Mouse (Mus musculus) heart, adult 11 months (tissue): ENCODE measurements around the gene Ptpa.
"Not testable (repeated sequence)": the region's sequence is repeated elsewhere in the genome, so short reads cannot be mapped to it uniquely, and the experiment has no call there.

Experiments used
- DNase-seq: peaks from one replicate; pipeline ENCODE4 v3.0.0; 2022

Ptpa gene

DNA sequence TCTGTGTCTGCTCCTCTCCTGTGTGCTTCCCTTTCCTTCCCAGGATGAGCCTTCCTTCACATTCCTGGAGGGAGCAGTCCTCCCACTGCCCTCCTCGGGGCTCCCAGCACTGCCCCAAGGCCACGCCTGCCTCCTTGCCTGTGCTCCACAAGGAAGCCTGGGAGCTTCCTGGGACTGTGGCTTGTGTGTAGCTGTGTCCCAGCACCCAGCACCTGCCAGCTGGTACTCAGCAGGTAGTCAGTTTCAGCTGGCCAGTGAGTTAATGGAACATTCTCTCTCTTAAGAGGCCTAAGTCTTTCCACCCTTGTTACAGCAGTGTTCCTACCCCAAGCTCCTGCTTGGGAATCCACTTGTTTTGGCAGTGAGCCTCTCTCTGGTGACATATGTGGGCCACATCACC lies 13.0 kb upstream of the Ptpa start:
- DNase-seq, result no peak

- DNase-seq, result no peak
Observed at GRCm38 (mm10) chr2:30403870-30404269, 12.0 kb upstream of the Ptpa start.

GRCm38 (mm10) chr2:30407221-30407620 lies 8.6 kb upstream of the Ptpa start:
- peak; percentile 95 for DNase-seq

- peak; percentile 91 for DNase-seq
Observed at GRCm38 (mm10) chr2:30407778-30408177, 8.1 kb upstream of the Ptpa start.

DNA sequence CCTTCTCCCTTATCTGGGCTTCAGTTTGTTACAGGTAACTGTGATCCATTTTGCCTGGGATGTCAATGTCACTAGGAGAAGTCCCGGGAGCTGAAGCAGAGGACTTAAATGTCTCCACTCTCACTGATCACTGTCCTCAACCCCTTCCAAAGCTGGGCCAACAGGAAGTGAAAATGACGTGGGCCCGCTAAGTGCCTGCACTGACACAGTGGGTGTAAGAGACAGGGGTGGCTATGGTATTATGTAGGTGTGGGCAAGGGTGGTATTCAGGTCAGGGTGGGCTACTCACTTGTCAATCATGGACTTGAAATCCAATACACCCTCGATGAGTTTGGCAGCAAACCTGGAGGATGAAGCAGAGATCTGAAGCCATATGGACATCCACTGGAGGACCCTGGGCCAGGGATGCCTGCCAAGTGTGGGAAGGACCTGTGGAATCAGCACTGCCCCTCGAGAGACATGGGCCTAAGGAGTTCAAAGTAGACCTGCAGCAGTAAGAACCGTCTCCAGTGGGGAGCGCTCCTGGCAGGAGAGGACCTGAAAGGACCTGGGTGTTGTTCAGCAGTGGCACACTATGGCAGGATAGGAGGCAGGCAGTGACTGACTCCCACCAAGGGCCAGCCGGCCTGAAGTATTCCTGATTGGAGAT lies 7.3 kb upstream of the Ptpa start:
- DNase-seq, result peak; percentile 94

DNA sequence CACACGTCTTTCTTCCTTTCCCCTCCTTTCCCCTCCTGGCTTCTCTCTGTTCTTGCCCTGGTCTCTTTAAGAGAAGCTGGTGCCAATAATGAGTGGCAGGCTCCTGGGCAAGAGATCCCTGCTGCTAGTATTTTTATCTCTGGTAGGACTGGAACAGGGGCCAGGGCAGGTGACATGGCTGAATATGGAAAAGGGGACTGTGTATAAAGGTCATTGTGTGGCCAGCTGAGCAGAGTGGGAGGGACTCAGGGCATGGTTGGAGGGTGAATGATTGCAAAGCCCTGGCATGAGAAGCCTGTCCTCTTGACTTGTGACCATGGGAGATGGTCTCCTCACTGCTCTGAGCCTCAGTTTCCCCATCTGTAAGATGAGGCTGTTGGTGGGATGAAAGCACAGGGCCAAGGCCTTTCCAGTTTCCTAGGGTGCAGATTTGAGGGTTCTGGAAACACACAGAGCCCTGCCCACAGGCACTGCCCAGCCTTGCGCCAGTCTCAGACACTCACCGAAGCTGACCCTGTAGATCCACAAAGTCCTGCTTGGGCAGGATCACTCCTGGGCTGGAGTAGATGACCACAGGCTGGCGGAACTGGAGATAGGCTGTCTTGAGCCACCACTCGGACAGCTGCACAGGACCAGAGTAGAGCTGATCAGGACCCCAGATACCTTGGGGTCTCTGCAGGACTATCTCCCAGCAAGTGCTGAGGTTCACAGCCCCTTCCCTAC lies 6.2 kb upstream of the Ptpa start:
- peak; percentile 98 for DNase-seq

DNA sequence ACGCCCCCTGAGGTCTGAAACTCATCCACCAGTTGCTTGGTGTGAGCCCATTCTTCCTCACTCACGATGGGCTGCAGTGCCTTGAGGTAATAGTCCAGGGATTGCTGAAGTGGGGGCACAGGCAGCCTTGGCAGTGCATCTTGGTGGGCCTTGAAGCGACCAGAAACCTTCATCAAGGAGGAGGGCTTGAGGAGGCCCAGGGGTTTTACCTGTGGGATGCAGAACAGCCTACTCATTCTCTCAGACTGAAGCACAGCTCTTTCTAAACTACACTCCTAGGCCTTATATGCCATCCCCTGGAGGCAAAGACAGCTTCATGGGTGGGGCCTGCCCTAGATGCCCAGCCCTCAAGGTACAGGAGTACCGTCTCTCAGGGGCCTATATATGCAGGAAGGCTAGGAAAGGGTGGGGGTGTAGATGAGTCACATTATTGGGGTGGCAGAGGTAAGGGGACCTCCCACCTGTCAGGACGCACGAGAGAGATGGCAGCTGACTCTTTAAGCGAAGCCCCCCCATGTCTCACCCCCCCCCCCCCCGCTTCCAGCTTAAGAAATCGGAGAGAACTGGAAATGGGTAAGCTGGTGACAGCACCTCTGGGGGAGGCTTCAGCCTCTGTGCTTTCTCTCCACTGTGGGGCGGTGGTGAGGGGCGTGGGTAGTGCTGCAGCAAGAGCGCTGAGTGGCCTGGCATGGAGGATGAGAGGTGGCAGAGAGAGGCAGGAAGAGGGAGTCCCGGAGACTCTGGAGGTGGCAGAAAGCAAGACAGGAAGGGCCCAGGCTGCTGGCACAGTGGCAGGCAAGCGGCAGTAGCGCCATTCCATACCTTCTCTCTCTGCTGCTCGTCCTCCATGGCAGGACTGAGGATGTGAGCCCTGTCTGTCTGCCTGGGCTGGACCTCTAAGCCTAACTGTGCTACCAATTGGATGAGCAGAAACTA lies 2.5 kb upstream of the Ptpa start:
- DNase-seq, result peak; percentile 94

DNA sequence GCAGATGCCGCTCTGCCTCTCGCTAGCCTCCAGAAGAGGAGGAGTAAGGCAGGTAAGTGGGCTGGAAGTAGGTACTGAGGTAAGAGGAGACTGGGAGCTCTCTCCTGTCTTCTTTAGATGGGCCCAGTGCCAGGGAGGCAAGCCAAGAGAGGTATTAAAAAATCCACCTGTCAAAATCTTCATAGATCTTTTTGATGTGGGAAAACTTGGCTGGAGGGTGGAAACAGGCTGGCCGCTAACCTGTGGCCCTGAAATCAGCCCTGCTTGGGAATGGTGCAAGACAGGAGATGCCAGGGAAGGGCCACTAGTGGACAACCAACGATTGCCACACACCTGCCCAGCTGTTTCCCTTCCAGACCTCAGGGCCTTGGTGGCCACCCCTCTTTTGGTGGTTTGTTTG lies 1.7 kb upstream of the Ptpa start:
- DNase-seq, result peak; percentile 93

DNA sequence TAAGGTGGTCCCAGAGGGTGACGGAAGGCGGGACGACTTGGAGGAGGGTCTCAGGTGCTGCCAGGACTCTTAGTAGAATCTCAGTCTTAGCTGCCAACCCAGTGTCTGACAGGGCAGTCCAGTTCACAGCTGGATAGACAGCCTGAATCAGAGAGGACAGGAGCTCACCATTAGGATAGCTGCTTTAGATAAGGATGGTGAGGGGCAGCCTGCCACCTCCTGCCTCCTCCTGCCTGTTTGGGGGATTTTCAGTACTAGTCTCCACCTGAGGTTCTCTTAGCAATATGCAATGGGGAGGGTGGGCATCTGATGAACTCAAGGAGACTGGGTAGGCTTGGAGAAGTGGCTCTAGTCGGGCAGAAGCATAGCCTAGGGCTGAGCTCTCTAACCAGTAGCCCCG lies 1.2 kb upstream of the Ptpa start:
- no peak for DNase-seq

DNA sequence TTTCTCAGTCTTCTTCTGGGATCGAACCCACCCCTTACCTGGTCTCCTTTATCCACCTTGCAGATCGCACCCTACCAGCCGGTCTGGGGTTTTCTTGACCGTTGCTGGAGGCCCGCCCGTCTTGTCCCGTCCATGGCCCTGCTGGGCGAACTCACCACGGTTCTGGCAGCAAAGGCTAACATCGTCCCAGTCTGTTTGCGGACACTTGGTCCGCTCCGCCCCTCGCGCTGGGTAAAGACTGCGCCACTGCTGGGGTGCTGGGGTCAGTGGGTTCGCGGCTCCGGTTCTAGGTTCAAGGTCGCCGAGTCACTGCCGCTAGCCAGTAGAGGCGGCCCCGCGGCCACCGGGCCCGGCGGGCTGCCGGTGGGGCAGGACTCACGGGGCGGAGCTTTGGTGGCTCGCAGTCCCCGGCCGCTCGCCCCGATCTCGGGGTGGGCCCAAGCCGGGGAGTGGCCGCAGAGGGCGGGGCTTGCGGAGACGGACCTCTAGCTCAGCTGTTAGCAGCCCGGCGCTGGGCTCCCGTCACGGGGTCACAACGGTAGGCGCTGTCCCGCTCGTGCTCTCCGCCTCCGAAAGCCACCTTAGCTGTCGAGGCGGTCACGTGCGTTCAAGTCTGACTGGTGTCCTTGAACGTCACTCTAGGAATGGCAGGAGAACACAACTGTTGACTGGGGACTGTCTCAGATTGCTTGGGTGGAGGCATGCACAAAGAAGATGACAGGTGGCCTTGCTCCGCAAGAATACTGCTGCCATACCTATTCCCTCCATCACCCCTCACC lies 493 bp upstream of the Ptpa start, which contains the start of gene Crat:
Crat (minus strand) TSS at position 657 of the 779 bp plus-strand sequence.
- DNase-seq, result peak; percentile 100

GRCm38 (mm10) chr2:30416649-30416965 lies 768 bp downstream of the Ptpa start:
- no peak for DNase-seq

- DNase-seq, result not testable (repeated sequence)
Observed at GRCm38 (mm10) chr2:30417154-30417553, 1.3 kb downstream of the Ptpa start.

DNA sequence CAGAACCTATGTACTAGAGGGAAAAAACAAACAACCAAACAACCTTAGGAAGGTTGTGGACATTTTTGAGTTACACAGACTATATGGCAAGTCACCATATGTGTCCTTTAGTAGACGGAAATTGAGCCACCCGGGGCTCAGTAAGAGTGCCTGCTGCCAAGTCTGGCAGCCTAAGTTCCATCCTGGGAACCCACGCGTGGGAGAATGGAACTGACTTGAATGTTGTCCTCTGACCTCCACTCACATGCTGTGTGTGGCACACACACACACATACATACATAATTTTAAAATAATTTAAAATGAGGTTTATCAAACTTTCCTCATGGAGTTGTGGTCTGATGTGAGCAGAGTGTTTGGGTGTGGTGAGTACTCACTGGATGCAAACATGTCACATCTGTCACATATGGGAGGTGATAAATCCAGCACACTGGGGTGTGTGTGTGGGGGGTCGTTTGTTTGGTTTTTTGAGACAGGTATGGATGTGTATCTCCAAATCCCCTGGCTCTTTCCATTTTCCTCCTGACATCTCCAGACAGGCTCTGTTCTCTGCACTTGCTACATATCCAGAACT lies 1.8 kb downstream of the Ptpa start:
- DNase-seq, result no peak

DNA sequence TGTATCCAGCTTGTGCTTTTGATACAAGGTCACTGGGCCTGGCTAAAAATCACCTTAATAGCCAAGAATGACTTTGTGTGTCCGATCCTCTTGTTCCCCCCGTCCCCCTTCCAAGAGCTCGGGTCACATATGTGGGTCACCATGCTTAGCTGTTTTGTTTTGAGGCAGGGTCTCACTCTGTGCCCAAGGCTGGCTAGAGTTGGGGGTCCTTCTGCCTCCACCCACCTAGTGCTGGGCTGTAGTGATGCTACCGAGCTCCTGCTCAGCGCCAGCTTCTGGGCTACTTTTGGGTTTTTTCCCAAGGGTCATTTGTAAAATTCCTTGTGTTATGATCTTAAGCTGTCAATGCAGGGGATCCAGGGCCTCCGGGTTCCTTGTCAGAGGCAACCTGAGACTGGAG lies 2.4 kb downstream of the Ptpa start:
- peak; percentile 92 for DNase-seq

DNA sequence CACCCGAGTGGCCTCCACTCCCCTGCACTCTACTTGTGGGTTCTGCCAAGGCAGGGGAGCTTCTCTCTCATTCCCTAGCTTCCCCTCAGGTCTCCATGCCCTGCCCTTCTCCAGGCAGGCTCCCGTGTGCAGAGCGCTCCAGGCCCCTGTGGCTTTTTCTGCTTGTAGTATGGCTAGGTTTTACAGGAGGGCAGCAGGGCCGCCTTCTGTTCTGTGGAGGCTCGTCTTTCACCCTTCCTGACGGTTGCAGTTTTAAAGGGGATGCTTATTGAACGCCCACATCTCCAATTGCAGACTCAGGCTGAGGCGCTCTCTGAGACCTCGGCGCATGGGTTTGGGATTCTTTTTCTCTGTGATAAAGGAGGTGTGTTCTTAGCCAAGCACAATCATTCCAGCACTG lies 3.3 kb downstream of the Ptpa start:
- DNase-seq, result no peak

- no peak for DNase-seq
Observed at GRCm38 (mm10) chr2:30421432-30421831, 5.6 kb downstream of the Ptpa start.

GRCm38 (mm10) chr2:30429156-30429555 lies 13.3 kb downstream of the Ptpa start:
- DNase-seq, result peak; percentile 96

DNA sequence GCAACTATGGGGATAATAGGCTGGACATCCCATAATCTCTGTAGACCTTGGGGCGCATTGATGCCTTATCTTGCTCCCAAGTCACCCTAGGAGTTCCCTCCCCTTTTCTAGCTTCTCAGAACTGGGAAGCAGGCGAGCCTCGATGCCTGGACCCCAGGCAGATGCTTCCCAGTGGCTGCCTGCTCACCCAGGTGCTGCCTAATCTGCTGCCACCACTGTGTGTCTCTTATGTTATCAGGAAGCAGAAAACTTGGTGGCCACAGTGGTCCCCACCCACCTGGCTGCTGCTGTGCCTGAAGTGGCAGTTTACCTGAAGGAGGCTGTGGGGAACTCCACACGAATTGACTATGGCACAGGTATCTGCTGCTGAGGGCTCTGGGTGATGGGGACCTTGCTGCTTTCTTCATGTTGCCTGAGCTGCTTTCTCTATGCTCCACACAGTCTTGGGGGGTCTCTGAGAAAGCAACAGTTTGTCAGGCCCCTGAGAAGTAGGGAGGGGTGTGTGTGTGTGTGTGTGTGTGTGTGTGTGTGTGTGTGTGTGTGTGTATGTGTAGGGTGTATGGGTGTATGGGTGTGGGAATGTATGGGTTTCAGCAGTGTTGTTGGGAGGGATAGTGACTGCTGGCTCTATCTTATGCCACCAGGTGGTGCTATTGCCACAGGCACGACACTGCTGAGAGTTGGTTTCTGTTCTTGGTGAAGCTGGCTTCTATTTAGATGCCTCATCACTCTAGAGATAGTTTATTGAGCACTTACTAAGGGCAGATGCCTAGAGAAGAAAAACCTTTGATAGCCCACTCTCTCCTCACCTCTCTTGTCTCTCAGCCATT lies 19.7 kb downstream of the Ptpa start:
- DNase-seq, result peak; percentile 95

DNA sequence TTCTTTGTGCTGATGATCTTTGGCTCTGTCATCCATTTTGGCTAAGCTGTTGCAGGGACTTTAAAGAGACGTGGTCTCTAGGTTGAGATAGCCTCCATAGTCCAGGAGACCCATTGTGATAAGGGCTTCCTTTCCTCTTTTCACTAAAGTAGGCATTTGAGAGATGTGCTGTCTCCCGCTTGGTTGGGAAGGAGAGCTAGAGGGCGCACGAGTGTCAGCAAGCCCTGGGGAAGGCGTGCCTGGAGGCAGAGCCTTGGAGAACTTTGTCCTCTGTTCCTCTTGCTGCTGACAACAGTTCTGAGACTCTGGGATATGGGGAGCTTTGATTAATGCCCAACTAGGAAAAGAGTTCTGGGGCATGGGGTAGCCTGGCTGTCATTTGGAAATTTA lies 20.3 kb downstream of the Ptpa start:
- peak; percentile 95 for DNase-seq

- peak; percentile 92 for DNase-seq
Observed at GRCm38 (mm10) chr2:30436809-30437208, 21.0 kb downstream of the Ptpa start.

DNA sequence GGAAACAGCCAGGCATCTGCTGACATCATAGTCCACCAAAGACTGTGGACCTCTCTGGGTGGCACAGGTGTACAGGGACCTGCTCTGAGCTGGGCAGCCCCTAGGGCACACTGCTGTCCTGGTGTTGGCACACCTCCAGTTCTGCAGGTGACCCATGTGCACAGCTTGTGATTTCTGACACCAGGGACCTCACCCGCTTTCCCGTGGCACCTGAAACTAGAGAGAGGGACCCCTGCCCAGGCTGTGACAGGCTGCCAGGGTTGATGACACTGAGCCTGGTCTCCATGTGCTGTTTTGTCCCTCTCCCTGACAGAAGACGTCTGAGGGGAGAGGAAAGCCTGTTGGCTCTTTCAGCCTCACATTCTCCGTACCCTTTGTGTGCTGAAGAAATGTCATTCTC lies 22.0 kb downstream of the Ptpa start:
- peak; percentile 94 for DNase-seq

DNA sequence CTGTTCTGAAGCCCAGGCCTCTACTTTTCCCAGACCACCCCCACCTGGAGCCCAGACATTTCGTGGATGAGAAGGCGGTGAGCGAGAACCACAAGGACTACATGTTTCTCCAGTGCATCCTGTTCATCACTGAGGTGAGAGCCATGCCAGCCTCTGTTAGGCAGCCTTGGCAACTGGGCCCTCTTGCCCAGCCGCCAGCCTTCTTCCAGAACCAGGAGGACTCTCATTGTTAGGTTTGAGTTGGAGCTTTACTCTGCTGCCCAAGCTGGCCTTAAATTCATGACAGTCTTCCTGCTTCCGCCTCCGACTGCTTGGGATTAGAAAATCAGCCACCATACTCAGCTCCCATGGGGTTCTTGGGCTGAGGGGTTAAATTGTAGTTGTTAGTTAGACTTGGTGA lies 23.8 kb downstream of the Ptpa start:
- peak; percentile 92 for DNase-seq
